Mouse (Mus musculus) spleen, embryonic (tissue): Measurements from ENCODE around the gene Cpa4.

Experiments
- CTCF ChIA-PET: fragments of 350-600 bp; sonication (Branson Sonifier 250); formaldehyde crosslinking; loops from one replicate; lab custom pipeline; 2022; lab: Charles Lee

Cpa4 gene

GRCm38 (mm10) chr6:30568069-30568468 lies at the start of gene Cpa4:
Cpa4 (plus strand) TSS chr6:30568369.
- CTCF ChIA-PET = no interaction called here

GRCm38 (mm10) chr6:30520400-30520799 lies 47.8 kb upstream of the Cpa4 start:
- CTCF ChIA-PET = no interaction called here

GRCm38 (mm10) chr6:30525456-30526332 lies 42.5 kb upstream of the Cpa4 start:
- CTCF ChIA-PET = no interaction called here

- CTCF ChIA-PET = no interaction called here
Observed at GRCm38 (mm10) chr6:30526586-30527515, 41.3 kb upstream of the Cpa4 start.

DNA sequence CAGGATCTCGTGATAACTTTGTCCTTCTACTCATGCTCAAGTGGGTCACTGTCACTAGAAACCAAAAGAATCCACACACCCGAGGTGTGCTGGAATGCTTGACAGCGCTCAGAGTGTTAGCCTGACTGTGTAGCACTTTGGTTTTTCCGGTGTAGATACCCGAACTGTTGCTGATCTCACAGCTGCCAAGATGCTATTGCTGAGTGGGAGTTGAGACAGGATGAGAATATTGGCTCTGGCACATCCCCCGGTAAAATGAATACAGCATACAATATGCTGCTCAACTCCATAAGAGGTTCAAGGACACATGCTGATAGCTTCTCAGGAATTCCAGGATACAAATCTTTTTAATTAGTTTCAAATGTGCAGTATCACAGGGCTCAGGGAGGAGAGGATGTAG lies 39.4 kb upstream of the Cpa4 start:
- CTCF ChIA-PET = no interaction called here

DNA sequence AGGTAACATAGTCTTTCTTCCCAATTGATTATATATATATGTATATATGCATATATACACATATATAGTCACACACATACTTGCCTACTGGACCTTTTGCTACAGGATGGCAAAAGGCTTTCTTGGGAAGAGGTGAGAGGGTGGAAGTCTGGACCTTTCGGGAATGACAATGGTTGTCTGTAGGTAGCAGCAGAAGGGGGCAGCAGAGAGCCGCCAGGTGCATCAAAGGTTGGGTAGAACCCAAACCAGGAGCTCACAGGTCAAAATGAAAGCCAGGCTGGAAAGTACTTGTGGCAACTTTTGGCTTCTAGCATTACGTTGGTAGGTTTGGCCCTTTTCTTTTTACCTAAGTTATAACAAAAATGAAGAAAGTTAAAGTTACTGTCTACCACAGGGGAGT lies 32.8 kb upstream of the Cpa4 start:
- CTCF ChIA-PET = no interaction called here

GRCm38 (mm10) chr6:30538240-30538639 lies 29.9 kb upstream of the Cpa4 start:
- CTCF ChIA-PET = interaction anchor here (0.7 kb wide), 1 partner anchor 410 kb away, joined by 6 read pairs; no protein-coding TSS in a partner anchor

GRCm38 (mm10) chr6:30538800-30539199 lies 29.4 kb upstream of the Cpa4 start:
- CTCF ChIA-PET = no interaction called here

DNA sequence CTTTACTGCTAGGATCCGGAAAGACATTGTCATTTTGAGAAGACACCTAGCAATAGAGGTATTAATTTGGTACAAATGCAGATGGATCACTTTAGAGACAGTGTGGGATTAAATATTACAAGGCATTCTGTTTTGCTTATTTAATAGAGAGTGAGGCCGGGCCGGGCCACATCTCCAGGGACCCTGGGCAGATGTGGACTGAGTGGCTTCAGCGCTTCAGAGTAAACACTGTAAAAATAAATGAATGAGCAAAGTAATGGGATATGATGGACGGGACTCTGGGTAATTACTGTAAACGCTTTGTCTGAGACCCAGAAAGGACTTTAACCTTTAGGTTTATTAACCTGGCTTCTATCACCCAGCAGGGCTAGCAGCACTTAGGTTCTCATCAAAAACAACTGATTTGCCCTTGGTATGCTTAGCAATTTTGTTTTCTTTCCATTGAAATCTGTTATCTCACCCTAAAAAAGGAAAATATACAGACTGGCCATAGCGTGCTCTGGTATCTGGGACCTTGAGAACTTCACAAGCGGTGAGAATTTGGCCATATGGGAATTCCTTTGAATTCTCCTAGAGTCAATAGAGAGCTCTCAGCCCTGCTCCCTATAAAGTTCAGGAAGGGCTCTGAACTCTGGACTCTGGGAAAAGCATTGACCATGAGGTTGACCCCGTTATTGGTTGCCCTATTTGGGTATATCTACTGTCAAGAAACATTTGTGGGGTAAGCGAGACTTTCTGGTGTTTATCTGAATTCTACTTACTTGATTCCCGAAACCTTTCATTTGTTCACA lies 27.0 kb upstream of the Cpa4 start, which contains the start of gene Cpa2:
Gene Cpa2 (plus strand): TSS at position 574 of the 791 bp plus-strand sequence.
- CTCF ChIA-PET = no interaction called here

DNA sequence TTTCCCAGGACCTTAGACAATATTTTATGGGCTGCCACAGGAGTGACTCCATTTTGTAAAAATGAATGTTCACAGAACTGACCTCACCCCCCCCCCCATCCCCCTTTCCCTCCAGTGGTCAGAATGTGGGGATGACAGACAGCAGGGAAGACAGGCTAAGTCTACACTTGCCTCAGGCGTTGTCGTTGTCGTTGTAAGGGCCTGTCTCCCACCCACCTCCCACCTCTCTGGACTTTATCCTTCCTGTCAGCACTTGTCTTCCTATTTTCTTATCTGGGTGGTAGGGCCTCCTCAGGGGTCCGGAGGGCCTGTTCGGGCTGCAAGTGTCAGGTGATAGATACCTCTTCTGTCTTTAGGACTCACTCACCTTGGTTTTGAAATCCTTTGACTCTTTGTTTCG lies 25.9 kb upstream of the Cpa4 start:
- CTCF ChIA-PET = no interaction called here

DNA sequence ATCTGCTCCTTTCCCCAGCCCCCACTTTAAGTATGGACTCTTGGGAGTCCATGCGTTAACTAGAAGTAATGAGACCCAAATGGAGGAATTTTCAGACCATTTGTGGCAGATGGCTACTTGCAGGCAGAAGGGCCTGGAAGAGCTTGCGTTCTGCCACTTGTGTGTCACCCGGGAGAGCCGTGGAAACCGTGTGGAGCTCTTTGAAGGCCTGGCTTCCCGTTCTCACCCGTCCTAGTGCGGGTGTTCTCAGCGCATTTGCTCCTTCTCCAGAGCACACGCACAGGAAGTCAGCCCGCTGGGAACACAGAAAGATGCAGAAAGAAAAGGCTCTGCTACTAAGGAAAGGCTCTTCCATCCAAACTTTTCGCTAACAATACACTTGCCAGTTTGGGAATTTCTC lies 25.1 kb upstream of the Cpa4 start:
- CTCF ChIA-PET = no interaction called here

DNA sequence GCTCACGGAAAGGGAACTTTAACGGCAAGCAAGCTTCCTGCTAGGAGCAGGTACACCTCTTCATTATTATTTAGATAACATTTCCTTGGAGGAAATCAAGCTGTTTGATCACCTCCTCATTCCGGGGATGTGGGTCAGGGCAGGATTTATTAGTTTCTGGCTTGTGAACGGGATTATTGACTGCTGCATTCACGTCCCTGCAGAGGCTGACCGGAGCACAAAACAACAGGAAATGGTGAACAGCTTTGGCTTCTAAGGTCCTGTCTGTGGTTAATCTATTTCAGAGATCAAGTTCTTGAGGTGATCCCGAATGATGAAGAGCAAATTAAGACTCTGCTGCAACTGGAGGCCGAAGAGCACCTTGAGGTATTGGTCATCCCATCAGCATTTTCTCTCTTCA lies 24.3 kb upstream of the Cpa4 start:
- CTCF ChIA-PET = no interaction called here

GRCm38 (mm10) chr6:30545689-30546088 lies 22.5 kb upstream of the Cpa4 start:
- CTCF ChIA-PET = no interaction called here

DNA sequence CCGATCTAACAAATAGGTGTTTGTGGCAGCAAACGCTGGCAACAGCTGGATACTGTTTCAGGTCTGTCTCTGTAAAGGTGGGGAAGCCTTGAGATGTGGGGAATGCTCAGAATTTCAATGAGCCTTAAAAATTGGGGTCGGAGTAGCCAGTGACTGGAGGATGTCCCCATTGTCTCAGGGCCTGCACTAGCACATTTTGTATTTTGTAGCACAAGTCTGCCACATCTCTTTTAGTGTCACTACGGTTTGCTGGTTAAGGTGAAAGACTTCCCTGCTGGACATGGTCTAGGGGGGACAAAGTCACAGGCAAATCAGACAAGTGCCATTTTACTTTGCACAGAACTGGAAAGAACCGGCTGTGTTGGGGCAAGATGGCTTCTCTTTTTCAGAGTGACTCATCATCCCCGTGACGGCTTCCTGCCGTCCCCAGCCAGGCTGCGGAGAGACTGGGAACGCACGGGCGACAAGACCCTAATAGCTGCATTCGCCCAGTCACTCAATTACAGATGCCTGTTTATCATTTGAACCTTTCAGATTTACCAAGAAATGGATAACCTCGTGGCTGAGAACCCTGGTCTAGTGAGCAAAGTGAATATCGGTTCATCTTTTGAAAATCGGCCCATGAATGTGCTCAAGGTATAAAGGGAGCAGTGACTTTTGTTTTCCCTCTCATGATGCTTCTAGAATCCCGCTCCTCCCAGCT lies 21.4 kb upstream of the Cpa4 start:
- CTCF ChIA-PET = no interaction called here

GRCm38 (mm10) chr6:30547274-30547645 lies 20.9 kb upstream of the Cpa4 start:
- CTCF ChIA-PET = no interaction called here

DNA sequence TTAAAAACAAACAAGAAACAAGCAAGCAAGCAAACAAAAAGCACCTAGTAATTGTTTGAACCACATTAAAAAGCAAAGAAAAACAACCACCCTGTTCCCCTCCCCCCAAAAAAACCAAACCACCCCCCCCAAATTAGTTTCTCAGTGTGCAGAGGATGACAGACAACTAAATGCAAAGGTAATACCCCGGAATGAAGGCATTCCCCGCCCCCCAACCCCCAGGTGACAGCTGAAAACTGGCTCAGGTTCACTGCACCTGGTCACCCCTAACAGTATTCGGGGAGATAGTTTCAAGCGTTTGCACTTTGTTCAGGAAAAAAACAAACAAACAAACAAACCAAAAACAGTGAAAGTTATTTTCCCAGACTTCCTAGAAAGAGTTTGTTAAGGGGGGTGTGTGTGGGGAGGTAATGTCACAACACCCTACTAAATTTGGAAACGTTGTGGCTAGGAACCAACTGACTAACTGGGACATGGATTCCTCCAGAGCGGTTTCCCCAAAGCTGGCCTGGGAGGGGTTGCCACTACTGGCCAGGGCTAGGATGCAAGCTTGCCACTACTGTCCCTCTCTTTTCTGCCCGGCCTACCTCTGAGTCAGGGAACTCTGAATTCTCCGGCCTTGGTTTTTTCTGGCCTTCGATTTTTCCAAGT lies 20.4 kb upstream of the Cpa4 start:
- CTCF ChIA-PET = interaction anchor here (0.7 kb wide), 1 partner anchor 417 kb away, joined by 3 read pairs; no protein-coding TSS in a partner anchor

GRCm38 (mm10) chr6:30549231-30549761 lies 18.9 kb upstream of the Cpa4 start:
- CTCF ChIA-PET = interaction anchor here (0.6 kb wide), 1 partner anchor 12 kb away, joined by 3 read pairs; no protein-coding TSS in a partner anchor

- CTCF ChIA-PET = no interaction called here
Observed at GRCm38 (mm10) chr6:30550496-30551192, 17.5 kb upstream of the Cpa4 start.

DNA sequence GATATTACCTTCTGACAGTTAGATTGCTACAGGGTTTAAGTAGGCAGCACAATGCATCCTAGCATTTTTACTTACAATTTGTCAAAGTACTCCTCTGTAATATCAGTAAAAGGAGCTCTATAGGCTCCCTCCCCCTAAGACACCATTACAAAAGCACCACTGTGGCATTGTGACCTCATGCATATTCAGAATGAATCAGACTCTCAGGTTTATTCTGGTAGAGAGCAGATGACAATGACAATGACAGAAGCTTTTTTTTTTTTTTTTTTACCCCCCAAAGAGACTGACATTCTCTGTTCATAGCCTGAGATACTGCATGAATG lies 17.0 kb upstream of the Cpa4 start:
- CTCF ChIA-PET = no interaction called here
